Mouse (Mus musculus) ES-E14 (cell line): Measurements from ENCODE around the gene Baz2b.

Experiments used
- HCFC1 ChIP-seq: IDR thresholded peaks from 2 replicates; pipeline ENCODE4 v1.6.1; 2012; ENCODE audit warnings: low read length, inconsistent platforms, borderline replicate concordance; ENCODE audit not compliant: insufficient read depth
- MAFK ChIP-seq: IDR thresholded peaks from 2 replicates; pipeline ENCODE4 v1.6.1; 2014; ENCODE audit warnings: mild to moderate bottlenecking, low read depth, low read length, inconsistent platforms; ENCODE audit not compliant: insufficient read depth
- ZC3H11A ChIP-seq: IDR thresholded peaks from 2 replicates; pipeline ENCODE4 v1.6.1; 2012; ENCODE audit warnings: low read depth, mild to moderate bottlenecking, inconsistent platforms, low read length, borderline replicate concordance
- ZNF384 ChIP-seq: IDR thresholded peaks from 2 replicates; pipeline ENCODE4 v1.6.1; 2012; ENCODE audit warnings: low read depth, low read length, inconsistent platforms

DNA sequence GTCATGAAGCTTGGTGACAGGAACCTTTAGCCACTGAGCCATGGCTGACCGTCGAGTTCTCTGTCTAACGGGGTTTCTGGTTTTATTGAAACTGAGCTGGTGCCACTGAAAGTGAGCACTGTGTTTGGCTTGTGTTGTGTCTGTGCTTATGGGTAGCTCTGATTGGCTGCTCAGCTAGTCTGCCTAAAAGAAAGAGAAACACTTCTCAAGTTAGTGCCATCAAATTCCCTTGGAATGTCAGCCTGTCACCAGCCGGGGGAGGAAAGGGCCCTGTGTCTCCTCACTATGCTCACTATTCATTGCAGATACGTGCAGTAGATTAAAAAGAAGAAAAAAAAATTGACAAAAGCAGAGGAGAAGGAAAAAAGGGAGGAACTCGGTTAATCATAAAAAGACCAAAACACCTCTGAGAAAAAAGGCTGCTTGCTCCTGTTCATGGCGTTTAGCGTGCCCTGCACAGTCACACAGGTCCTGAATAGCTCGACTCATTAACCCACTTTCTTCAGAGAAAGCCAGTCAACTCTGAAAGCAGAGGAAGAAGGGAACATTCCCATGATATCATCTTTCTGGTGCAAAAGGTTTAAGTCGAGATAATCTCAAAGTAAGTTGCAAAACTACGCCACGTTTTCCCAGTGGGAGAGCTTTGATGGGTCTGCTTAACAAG lies 93.6 kb downstream of the Baz2b start:
- TF ChIP-seq HCFC1 (no peak), ZC3H11A (no peak), MAFK (no peak), ZNF384 (no peak)
